Mouse (Mus musculus) liver (tissue): Measurements from ENCODE around the gene Tmeff2.

Experiments
- DNase-seq: peaks from one replicate; pipeline ENCODE4 v3.0.0-alpha.2; 2020; ENCODE audit warnings: mixed read lengths

Gene Tmeff2

GRCm38 (mm10) chr1:50981151-50981828, 80.8 kb downstream of the Tmeff2 start:
- DNase-seq, result no peak

GRCm38 (mm10) chr1:50990661-50991060, 90.2 kb downstream of the Tmeff2 start:
- no peak for DNase-seq

GRCm38 (mm10) chr1:50994505-50994904, 94.1 kb downstream of the Tmeff2 start:
- DNase-seq, result no peak

GRCm38 (mm10) chr1:50999793-51000192, 99.3 kb downstream of the Tmeff2 start:
- no peak for DNase-seq

- no peak for DNase-seq
These were observed 107.9 kb downstream of the Tmeff2 start for GRCm38 (mm10) chr1:51008344-51008743.

- no peak for DNase-seq
These were observed 139.8 kb downstream of the Tmeff2 start for GRCm38 (mm10) chr1:51040249-51040648.

GRCm38 (mm10) chr1:51044810-51045209, 144.4 kb downstream of the Tmeff2 start:
- DNase-seq, result no peak

GRCm38 (mm10) chr1:51064549-51064948, 164.1 kb downstream of the Tmeff2 start:
- no peak for DNase-seq

GRCm38 (mm10) chr1:51065652-51066051, 165.2 kb downstream of the Tmeff2 start:
- no peak for DNase-seq

GRCm38 (mm10) chr1:51068814-51069213, 168.4 kb downstream of the Tmeff2 start:
- DNase-seq, result no peak

GRCm38 (mm10) chr1:51069288-51069687, 168.8 kb downstream of the Tmeff2 start:
- no peak for DNase-seq

GRCm38 (mm10) chr1:51074076-51074475, 173.6 kb downstream of the Tmeff2 start:
- no peak for DNase-seq

GRCm38 (mm10) chr1:51075785-51076771, 175.6 kb downstream of the Tmeff2 start:
- DNase-seq, result no peak

- no peak for DNase-seq
These were observed 188.5 kb downstream of the Tmeff2 start for GRCm38 (mm10) chr1:51088921-51089320.

GRCm38 (mm10) chr1:51089803-51090202, 189.4 kb downstream of the Tmeff2 start:
- no peak for DNase-seq

- DNase-seq, result no peak
These were observed 189.8 kb downstream of the Tmeff2 start for GRCm38 (mm10) chr1:51090212-51090761.

GRCm38 (mm10) chr1:51094713-51095112, 194.3 kb downstream of the Tmeff2 start:
- DNase-seq, result no peak

- DNase-seq, result no peak
These were observed 196.6 kb downstream of the Tmeff2 start for GRCm38 (mm10) chr1:51096848-51097598.

GRCm38 (mm10) chr1:51101034-51101590, 200.7 kb downstream of the Tmeff2 start:
- DNase-seq, result no peak

- no peak for DNase-seq
These were observed 204.3 kb downstream of the Tmeff2 start for GRCm38 (mm10) chr1:51104698-51105097.

GRCm38 (mm10) chr1:51106401-51106920, 206.0 kb downstream of the Tmeff2 start:
- DNase-seq, result no peak

- no peak for DNase-seq
These were observed 206.9 kb downstream of the Tmeff2 start for GRCm38 (mm10) chr1:51107299-51107698.
